Mouse (Mus musculus) neural tube, embryonic 12.5 days (tissue): ENCODE measurements around the gene Nphs2. TPM values are rescaled to one million over a fixed set of nuclear protein-coding genes. Genes with fewer than 3 reads are reported as not detected.

Experiments
- polyA plus RNA-seq: library from polyadenylated mRNA; unstranded; fragments of >200 nt; fragmentation: Nextera tagmentation; extraction: Ambion mirVana; gene quantifications from 2 replicates; pipeline ENCODE4 v1.2.1, GENCODE M21; 2016

Gene Nphs2
- polyA plus RNA-seq, 1 experiment from 2014 or later = not detected

Other genes with a start within 250 kb of the Nphs2 start
- 6.6 and 7.6 TPM in 2 replicates for gene Fam163a, start 105.7 kb upstream of the Nphs2 start, polyA plus RNA-seq
- gene Tdrd5, start 7.1 kb upstream of the Nphs2 start, polyA plus RNA-seq = 0.19 and 0.22 TPM in 2 replicates
- gene Gm2000, start 55.3 kb downstream of the Nphs2 start, polyA plus RNA-seq = 628 and 657 TPM in 2 replicates
- gene Axdnd1, start 110.4 kb downstream of the Nphs2 start, polyA plus RNA-seq = 0.26 TPM in 1 of 2 replicates, not detected in the other
- gene Soat1, start 163.6 kb downstream of the Nphs2 start, polyA plus RNA-seq = 15.4 and 18.0 TPM in 2 replicates
- 0.28 and 0.55 TPM in 2 replicates for gene Gm10031, start 213.3 kb downstream of the Nphs2 start, polyA plus RNA-seq
- 6.3 and 6.5 TPM in 2 replicates for gene Abl2, start 248.1 kb downstream of the Nphs2 start, polyA plus RNA-seq